Mouse (Mus musculus) kidney, embryonic 16.5 days (tissue): ENCODE data around the gene Pnliprp2. TPM values are rescaled to one million over a fixed set of nuclear protein-coding genes. Genes with fewer than 3 reads are reported as not detected.

Experiments used
- ATAC-seq: fragments of 200-750 bp; cut with Nextera tagmentation; 2 replicates; pipeline ENCODE4 v1.8.0; 2017; ENCODE audit warnings: moderate TSS enrichment; ENCODE audit not compliant: low FRiP score, low TSS enrichment
- H3K27ac ChIP-seq: fragments of 300-500 bp; sonication (generic); 2 replicates; pipeline ENCODE4 v1.5.1; 2014; ENCODE audit warnings: low read length
- H3K27me3 ChIP-seq: fragments of 300-500 bp; sonication (generic); 2 replicates; pipeline ENCODE4 v1.6.1; 2014; ENCODE audit warnings: low read length, control low read depth, mixed read lengths; ENCODE audit not compliant: insufficient read depth
- H3K36me3 ChIP-seq: fragments of 300-500 bp; sonication (generic); 2 replicates; pipeline ENCODE4 v1.6.1; 2014; ENCODE audit warnings: low read length, control low read depth, mixed read lengths; ENCODE audit not compliant: insufficient read depth
- H3K4me1 ChIP-seq: fragments of 300-500 bp; sonication (generic); 2 replicates; pipeline ENCODE4 v1.6.1; 2014; ENCODE audit warnings: low read length, control low read depth, mixed read lengths; ENCODE audit not compliant: insufficient read depth
- H3K4me2 ChIP-seq: fragments of 300-500 bp; sonication (generic); replicated peaks from 2 replicates; pipeline ENCODE4 v1.6.1; 2014; ENCODE audit warnings: low read depth, low read length
- H3K4me3 ChIP-seq: fragments of 300-500 bp; sonication (generic); 2 replicates; pipeline ENCODE4 v1.5.1; 2014; ENCODE audit warnings: mild to moderate bottlenecking, low read length
- H3K9ac ChIP-seq: fragments of 300-500 bp; sonication (generic); replicated peaks from 2 replicates; pipeline ENCODE4 v1.6.1; 2014; ENCODE audit warnings: low read length
- H3K9me3 ChIP-seq: fragments of 300-500 bp; sonication (generic); 2 replicates; pipeline ENCODE4 v1.6.1; 2016; ENCODE audit warnings: low read length, control low read depth
- WGBS: fragments of 180-500 bp; shearing (Covaris S2); extraction: QIAGEN DNeasy Blood & Tissue Kit; methylation state at CpG from one replicate; pipeline ENCODE4 v1.1.7; 2014; 5-methylcytosine and 5-hydroxymethylcytosine counted together
- polyA plus RNA-seq: library from polyadenylated mRNA; unstranded; fragments of >200 nt; fragmentation: Nextera tagmentation; extraction: Ambion mirVana; gene quantifications from 2 replicates; pipeline ENCODE4 v1.2.1, GENCODE M21; 2015

Pnliprp2 gene
- polyA plus RNA-seq, 1 experiment from 2014 or later, result 0.22 TPM

DNA sequence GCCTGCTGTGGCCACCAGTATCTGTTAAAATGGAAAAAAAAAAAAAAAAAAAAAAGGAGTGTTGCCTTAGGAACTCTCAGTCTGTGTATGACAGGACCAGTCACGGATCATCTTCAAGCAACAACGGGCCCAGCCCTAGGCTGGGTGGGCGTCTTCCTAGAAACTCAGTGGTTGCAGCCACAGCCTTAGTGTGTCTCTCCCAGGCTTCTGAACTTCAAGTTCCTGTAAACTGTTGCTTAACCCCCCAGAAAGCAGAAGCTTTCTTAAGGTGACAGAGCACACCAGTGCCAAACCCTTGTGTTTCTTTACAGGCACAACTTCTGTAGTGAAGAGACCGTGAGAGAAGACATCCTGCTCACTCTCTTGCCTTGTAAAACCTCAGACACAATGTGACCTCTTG lies 15.8 kb upstream of the Pnliprp2 start:
- Histone ChIP-seq H3K27me3 (no peaks in the 10 kb centered on the region), H3K4me1 (no peaks in the 10 kb centered on the region), H3K9me3 (no peaks in the 10 kb centered on the region), H3K36me3 (no peaks in the 10 kb centered on the region), H3K27ac (no peak overlapping the region), H3K4me2 (no peak overlapping the region), H3K9ac (no peak overlapping the region), H3K4me3 (no peak overlapping the region)
- no peak for ATAC-seq
- 34% methylated on average over 4 of the region's 4 CpGs for WGBS

DNA sequence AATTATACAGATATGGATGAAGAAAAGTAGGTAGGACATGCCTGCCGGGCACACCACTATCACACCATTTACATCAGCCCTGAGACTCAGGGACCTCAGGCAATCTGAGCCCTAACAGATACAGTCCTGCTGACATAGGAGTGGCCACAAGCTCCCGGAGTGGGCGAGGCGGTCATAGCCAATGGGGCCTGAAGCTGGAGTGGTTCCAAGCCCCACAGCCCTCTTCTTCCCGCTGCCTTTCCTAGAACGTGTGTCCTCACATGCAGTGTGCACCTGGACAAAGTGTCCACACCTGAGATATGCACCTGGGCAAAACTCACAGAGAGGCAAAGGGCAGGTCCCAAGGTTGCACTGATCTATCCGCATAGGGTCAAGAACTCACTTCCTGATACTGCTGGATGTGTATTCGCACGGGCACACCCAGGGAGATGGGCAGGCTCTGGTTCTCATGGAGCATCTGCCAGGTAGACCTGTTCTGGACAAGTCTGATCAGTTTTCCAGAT lies 12.0 kb upstream of the Pnliprp2 start:
- Histone ChIP-seq H3K27me3 (no peaks in the 10 kb centered on the region), H3K9ac (no peak overlapping the region), H3K4me2 (no peak overlapping the region), H3K27ac (no peak overlapping the region), H3K4me3 (no peak overlapping the region), H3K36me3 (no peaks in the 10 kb centered on the region), H3K4me1 (no peaks in the 10 kb centered on the region), H3K9me3 (no peaks in the 10 kb centered on the region)
- no peak for ATAC-seq
- 84% methylated on average over 9 of the region's 9 CpGs for WGBS

DNA sequence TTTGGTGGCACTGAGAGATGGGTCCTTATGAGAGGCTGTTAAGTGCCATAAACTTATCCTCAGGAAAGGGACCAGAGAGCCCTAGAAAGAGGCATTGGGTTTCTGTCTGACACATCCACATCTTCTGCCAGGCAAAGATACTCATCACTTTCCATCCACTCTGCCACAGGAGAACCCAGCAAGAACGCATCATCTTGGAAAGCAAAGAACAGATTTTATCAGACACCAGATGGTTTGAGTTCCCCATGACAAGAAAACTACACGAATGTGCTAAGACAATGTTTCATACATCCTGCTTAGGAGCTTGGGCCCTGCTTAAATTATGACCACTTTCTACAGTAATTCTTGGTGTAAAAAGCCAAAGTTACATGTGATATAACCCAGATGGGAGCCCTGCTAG lies 8.7 kb upstream of the Pnliprp2 start:
- no peak for ATAC-seq
- Histone ChIP-seq H3K9ac (no peak overlapping the region), H3K4me2 (no peak overlapping the region), H3K27me3 (no peaks in the 10 kb centered on the region), H3K4me1 (no peaks in the 10 kb centered on the region), H3K9me3 (no peaks in the 10 kb centered on the region), H3K27ac (no peak overlapping the region), H3K4me3 (no peak overlapping the region), H3K36me3 (no peaks in the 10 kb centered on the region)
- 63% methylated on average over 2 of the region's 2 CpGs for WGBS

DNA sequence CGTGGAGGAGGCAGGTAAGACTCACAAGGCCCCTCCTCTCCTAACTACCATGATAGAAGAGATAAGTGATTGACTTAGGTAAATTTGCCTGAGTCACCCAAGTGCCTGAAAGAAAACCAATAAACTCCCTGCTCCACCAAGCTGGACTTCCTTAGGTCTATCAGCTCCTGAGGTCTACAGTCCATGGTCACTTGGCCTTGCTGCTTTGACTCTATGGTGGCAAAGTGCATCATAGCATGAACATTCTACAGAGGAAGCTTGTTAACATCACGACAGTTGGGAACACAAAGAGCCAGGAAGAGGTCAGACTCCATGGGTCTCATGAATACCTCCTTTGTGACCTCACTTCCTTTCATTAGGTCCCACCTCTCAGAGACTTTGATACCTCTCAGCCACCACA lies 8.0 kb upstream of the Pnliprp2 start:
- WGBS, result 74% methylated on average over 2 of the region's 2 CpGs
- no peaks in the 10 kb centered on the region for H3K9me3 ChIP-seq
- no peaks in the 10 kb centered on the region for H3K36me3 ChIP-seq
- H3K27me3 ChIP-seq, result no peaks in the 10 kb centered on the region
- no peak overlapping the region for H3K27ac ChIP-seq
- no peak for ATAC-seq
- H3K4me2 ChIP-seq, result no peak overlapping the region
- H3K9ac ChIP-seq, result no peak overlapping the region
- H3K4me3 ChIP-seq, result no peak overlapping the region
- no peaks in the 10 kb centered on the region for H3K4me1 ChIP-seq

- Histone ChIP-seq H3K4me1 (peaks cover 3% of the 10 kb centered on the region; the same call in 1 of the 2 replicates), H3K9ac (no peak overlapping the region), H3K27ac (no peak overlapping the region), H3K27me3 (no peaks in the 10 kb centered on the region), H3K4me3 (no peak overlapping the region), H3K9me3 (no peaks in the 10 kb centered on the region), H3K36me3 (no peaks in the 10 kb centered on the region), H3K4me2 (no peak overlapping the region)
- WGBS, result 84% methylated on average over 4 of the region's 4 CpGs
- ATAC-seq, result no peak
Measured at GRCm38 (mm10) chr19:58758871-58759270, 648 bp upstream of the Pnliprp2 start.

GRCm38 (mm10) chr19:58762316-58762715 lies 2.8 kb downstream of the Pnliprp2 start:
- H3K4me1 ChIP-seq, result peaks cover 3% of the 10 kb centered on the region; the same call in 1 of the 2 replicates
- H3K36me3 ChIP-seq, result no peaks in the 10 kb centered on the region
- H3K4me3 ChIP-seq, result no peak overlapping the region
- no peak overlapping the region for H3K9ac ChIP-seq
- no peak overlapping the region for H3K4me2 ChIP-seq
- H3K27ac ChIP-seq, result no peak overlapping the region
- peak; percentile 64 for ATAC-seq
- H3K27me3 ChIP-seq, result no peaks in the 10 kb centered on the region
- H3K9me3 ChIP-seq, result no peaks in the 10 kb centered on the region
- WGBS, result 29% methylated on average over 6 of the region's 6 CpGs

DNA sequence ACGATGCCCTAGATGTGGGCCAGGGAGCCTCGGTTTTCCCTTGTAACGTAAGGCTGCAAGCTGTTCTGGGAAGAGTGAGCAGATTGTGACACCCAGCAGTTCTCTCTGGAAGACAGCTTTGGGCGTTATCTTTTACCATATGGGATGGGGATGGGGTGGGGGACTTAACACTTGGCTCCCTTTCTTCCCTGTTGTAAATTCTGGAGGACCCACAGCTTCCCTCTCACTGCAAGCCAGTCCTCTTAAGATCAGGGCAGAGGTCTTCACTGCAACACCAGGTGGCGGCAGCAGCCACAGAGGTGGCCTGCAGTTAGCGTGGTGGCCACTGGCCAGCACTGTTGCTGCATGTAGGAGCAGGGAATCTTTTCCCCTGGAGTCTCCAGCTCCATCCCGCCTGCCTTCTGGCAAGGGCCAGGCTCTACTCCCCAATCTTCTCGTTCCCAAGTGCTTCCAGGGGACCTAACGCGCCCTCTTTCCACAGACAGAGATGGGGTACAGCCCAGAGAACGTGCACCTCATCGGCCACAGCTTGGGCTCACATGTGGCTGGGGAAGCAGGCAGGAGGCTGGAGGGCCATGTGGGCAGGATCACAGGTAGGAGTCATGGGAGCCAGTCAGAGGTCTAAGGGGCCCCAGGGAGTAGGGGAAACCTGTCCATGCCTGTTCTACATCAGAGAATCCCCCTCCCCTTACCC lies 3.5 kb downstream of the Pnliprp2 start:
- Histone ChIP-seq H3K36me3 (no peaks in the 10 kb centered on the region), H3K9ac (0 out of 2 replicates have a peak overlapping the region, but pooled peaks have one; percentile 23), H3K27ac (no peak overlapping the region), H3K27me3 (no peaks in the 10 kb centered on the region), H3K9me3 (no peaks in the 10 kb centered on the region), H3K4me3 (no peak overlapping the region), H3K4me2 (no peak overlapping the region; the same call in 1 of the 2 replicates), H3K4me1 (peaks cover 3% of the 10 kb centered on the region; the same call in 1 of the 2 replicates)
- 12% methylated on average over 12 of the region's 12 CpGs for WGBS
- ATAC-seq, result peak; percentile 68; the same call in 1 of the 2 replicates

DNA sequence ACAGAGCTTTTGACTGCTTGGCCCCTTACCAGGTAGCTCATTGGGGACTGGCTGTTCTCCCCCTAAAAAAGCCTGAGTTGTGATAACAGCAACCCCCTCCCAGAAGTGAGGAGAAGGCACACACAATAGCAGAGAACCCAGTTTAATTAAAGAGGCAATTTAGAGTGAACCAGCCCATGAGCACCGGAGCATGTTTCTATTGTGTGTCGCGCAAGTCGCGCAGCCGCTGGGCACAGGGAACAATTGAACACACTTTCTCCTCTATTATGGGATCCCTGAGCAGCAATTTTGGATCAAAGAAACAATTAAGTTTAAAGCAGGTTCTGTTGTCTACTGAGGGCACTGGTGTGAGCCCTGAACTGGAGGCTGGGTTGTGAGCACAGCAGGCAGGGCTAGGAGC lies 7.8 kb downstream of the Pnliprp2 start:
- Histone ChIP-seq H3K4me3 (no peak overlapping the region), H3K36me3 (no peaks in the 10 kb centered on the region), H3K9me3 (no peaks in the 10 kb centered on the region), H3K27me3 (no peaks in the 10 kb centered on the region), H3K27ac (no peak overlapping the region), H3K4me1 (peaks cover 3% of the 10 kb centered on the region; the same call in 1 of the 2 replicates), H3K9ac (no peak overlapping the region), H3K4me2 (no peak overlapping the region)
- 71% methylated on average over 6 of the region's 6 CpGs for WGBS
- 0 out of 2 replicates have a peak, but pooled peaks have one; percentile 27 for ATAC-seq

- Histone ChIP-seq H3K9ac (no peak overlapping the region), H3K4me1 (no peaks in the 10 kb centered on the region), H3K27me3 (no peaks in the 10 kb centered on the region), H3K36me3 (no peaks in the 10 kb centered on the region), H3K27ac (no peak overlapping the region), H3K4me2 (no peak overlapping the region), H3K4me3 (no peak overlapping the region), H3K9me3 (no peaks in the 10 kb centered on the region)
- ATAC-seq, result no peak
- WGBS, result 74% methylated on average over 5 of the region's 5 CpGs
Measured at GRCm38 (mm10) chr19:58776461-58776860, 16.9 kb downstream of the Pnliprp2 start.

- H3K27ac ChIP-seq, result no peak overlapping the region
- no peak overlapping the region for H3K9ac ChIP-seq
- no peaks in the 10 kb centered on the region for H3K27me3 ChIP-seq
- H3K9me3 ChIP-seq, result no peaks in the 10 kb centered on the region
- 73% methylated on average over 4 of the region's 4 CpGs for WGBS
- no peak overlapping the region for H3K4me3 ChIP-seq
- no peaks in the 10 kb centered on the region for H3K36me3 ChIP-seq
- no peaks in the 10 kb centered on the region for H3K4me1 ChIP-seq
- ATAC-seq, result no peak
- no peak overlapping the region for H3K4me2 ChIP-seq
Measured at GRCm38 (mm10) chr19:58781566-58781965, 22.0 kb downstream of the Pnliprp2 start.
